Mouse (Mus musculus): ENCODE measurements around the gene 9330161L09Rik. TPM values are rescaled to one million over a fixed set of nuclear protein-coding genes. Genes with fewer than 3 reads are reported as not detected.

9330161L09Rik gene
- polyA plus RNA-seq, 1 experiment from 2014 or later, result 1.2 TPM

GRCm38 (mm10) chr12:103361539-103362307 lies 45.9 kb downstream of the 9330161L09Rik start:
- no peak overlapping the region for H3K4me3 ChIP-seq (ENCODE audit: low read depth, low read length)
- no peaks in the 10 kb centered on the region for H3K9me3 ChIP-seq (ENCODE audit: control insufficient read depth, low read length)
- no peaks in the 10 kb centered on the region for H3K36me3 ChIP-seq (ENCODE audit: control insufficient read depth, insufficient read depth, low read length)
- 86% methylated on average over 17 of the region's 17 CpGs for WGBS
- no peaks in the 10 kb centered on the region for H3K27me3 ChIP-seq (ENCODE audit: control insufficient read depth, insufficient read depth, low read length)
- no peak overlapping the region for H3K27ac ChIP-seq (ENCODE audit: low read depth, low read length)
- H3K4me2 ChIP-seq (ENCODE audit: low read depth), result no peak overlapping the region
- no peak for ATAC-seq (ENCODE audit: insufficient read depth, low FRiP score, low TSS enrichment)
- DNase-seq (ENCODE audit: low spot score), result no peak
- no peaks in the 10 kb centered on the region for H3K4me1 ChIP-seq (ENCODE audit: control insufficient read depth, insufficient read depth, low read length)
- no peak overlapping the region for H3K9ac ChIP-seq (ENCODE audit: low read length)

DNA sequence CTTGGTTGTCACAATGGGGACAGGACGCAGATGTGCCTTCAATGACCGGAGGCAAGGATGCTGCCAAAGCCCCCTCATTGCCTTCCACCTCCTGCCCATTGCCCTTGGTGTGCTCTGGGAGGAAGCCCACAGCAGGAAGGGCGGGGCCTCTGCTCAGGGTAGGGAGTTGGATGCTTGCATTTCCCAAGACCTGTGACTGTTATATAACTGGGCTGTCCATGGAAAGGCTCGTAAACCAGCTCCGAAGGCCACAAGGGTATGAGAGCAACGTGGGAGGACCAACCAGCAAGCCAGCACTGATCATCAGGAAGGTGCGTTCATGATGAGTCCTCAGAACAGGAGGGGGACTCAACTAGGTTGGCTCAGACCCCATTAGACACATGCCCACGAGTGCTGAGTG lies 46.8 kb downstream of the 9330161L09Rik start:
- no peak for DNase-seq (ENCODE audit: low spot score)
- H3K4me2 ChIP-seq (ENCODE audit: low read depth), result no peak overlapping the region
- no peak overlapping the region for H3K27ac ChIP-seq (ENCODE audit: low read depth, low read length)
- ATAC-seq (ENCODE audit: insufficient read depth, low FRiP score, low TSS enrichment), result no peak
- 83% methylated on average over 8 of the region's 8 CpGs for WGBS
- H3K4me3 ChIP-seq (ENCODE audit: low read depth, low read length), result no peak overlapping the region
- no peaks in the 10 kb centered on the region for H3K4me1 ChIP-seq (ENCODE audit: control insufficient read depth, insufficient read depth, low read length)
- H3K9ac ChIP-seq (ENCODE audit: low read length), result no peak overlapping the region
- H3K36me3 ChIP-seq (ENCODE audit: control insufficient read depth, insufficient read depth, low read length), result no peaks in the 10 kb centered on the region
- H3K9me3 ChIP-seq (ENCODE audit: control insufficient read depth, low read length), result no peaks in the 10 kb centered on the region
- no peaks in the 10 kb centered on the region for H3K27me3 ChIP-seq (ENCODE audit: control insufficient read depth, insufficient read depth, low read length)

- Histone ChIP-seq H3K27me3 (ENCODE audit: control insufficient read depth, insufficient read depth, low read length) (no peaks in the 10 kb centered on the region), H3K4me1 (ENCODE audit: control insufficient read depth, insufficient read depth, low read length) (no peaks in the 10 kb centered on the region), H3K9me3 (ENCODE audit: control insufficient read depth, low read length) (no peaks in the 10 kb centered on the region), H3K27ac (ENCODE audit: low read depth, low read length) (no peak overlapping the region), H3K9ac (ENCODE audit: low read length) (no peak overlapping the region), H3K4me2 (ENCODE audit: low read depth) (no peak overlapping the region), H3K4me3 (ENCODE audit: low read depth, low read length) (no peak overlapping the region), H3K36me3 (ENCODE audit: control insufficient read depth, insufficient read depth, low read length) (no peaks in the 10 kb centered on the region)
- DNase-seq (ENCODE audit: low spot score) (no peak), ATAC-seq (ENCODE audit: insufficient read depth, low FRiP score, low TSS enrichment) (no peak)
- WGBS, result 64% methylated on average over 4 of the region's 4 CpGs
Observed at GRCm38 (mm10) chr12:103358951-103359801, 48.4 kb downstream of the 9330161L09Rik start.

DNA sequence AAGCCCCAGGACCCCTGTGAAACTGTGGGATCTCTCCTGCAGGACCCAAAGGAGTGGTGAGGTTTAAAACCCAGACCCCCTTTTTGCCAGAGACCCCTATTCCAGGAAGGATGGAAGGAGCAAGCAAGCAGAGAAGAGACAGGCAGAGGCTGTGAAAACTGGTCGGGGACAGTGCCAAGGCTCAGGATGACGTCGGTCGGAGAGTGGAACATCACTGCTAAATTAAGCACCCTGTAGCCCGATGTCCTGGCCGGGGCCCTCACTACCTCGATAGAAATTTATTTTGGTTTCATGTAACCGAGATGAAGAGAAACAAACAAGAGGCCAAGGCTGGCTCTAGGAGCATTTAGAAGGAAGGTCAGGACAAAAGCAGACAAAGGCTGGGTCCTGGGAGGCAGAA lies 49.4 kb downstream of the 9330161L09Rik start:
- Histone ChIP-seq H3K4me2 (ENCODE audit: low read depth) (no peak overlapping the region), H3K9ac (ENCODE audit: low read length) (no peak overlapping the region), H3K36me3 (ENCODE audit: control insufficient read depth, insufficient read depth, low read length) (no peaks in the 10 kb centered on the region), H3K27me3 (ENCODE audit: control insufficient read depth, insufficient read depth, low read length) (no peaks in the 10 kb centered on the region), H3K4me1 (ENCODE audit: control insufficient read depth, insufficient read depth, low read length) (no peaks in the 10 kb centered on the region), H3K27ac (ENCODE audit: low read depth, low read length) (no peak overlapping the region), H3K9me3 (ENCODE audit: control insufficient read depth, low read length) (no peaks in the 10 kb centered on the region), H3K4me3 (ENCODE audit: low read depth, low read length) (no peak overlapping the region)
- DNase-seq (ENCODE audit: low spot score) (no peak), ATAC-seq (ENCODE audit: insufficient read depth, low FRiP score, low TSS enrichment) (no peak)
- WGBS, result 84% methylated on average over 8 of the region's 8 CpGs

Other genes with a start within 250 kb of the 9330161L09Rik start
- 1.9 and 2.0 TPM in 2 replicates for gene Prima1, start 165.7 kb downstream of the 9330161L09Rik start, polyA plus RNA-seq (2014; fragmentation: Nextera tagmentation; extraction: Ambion mirVana)
- gene Fam181a, start 96.8 kb downstream of the 9330161L09Rik start, polyA plus RNA-seq (2014; fragmentation: Nextera tagmentation; extraction: Ambion mirVana), result 23.7 and 24.2 TPM in 2 replicates
- 2.9 and 3.4 TPM in 2 replicates for gene Asb2, start 51.8 kb downstream of the 9330161L09Rik start, polyA plus RNA-seq (2014; fragmentation: Nextera tagmentation; extraction: Ambion mirVana)
- gene Otub2, start 19.1 kb downstream of the 9330161L09Rik start, polyA plus RNA-seq (2014; fragmentation: Nextera tagmentation; extraction: Ambion mirVana), result 19.2 and 20.3 TPM in 2 replicates
- gene Ddx24, start 18.0 kb upstream of the 9330161L09Rik start, polyA plus RNA-seq (2014; fragmentation: Nextera tagmentation; extraction: Ambion mirVana), result 111 and 118 TPM in 2 replicates
- gene Ifi27, start 26.4 kb upstream of the 9330161L09Rik start, polyA plus RNA-seq (2014; fragmentation: Nextera tagmentation; extraction: Ambion mirVana), result 1.8 and 2.0 TPM in 2 replicates
- 1.4 TPM in 2 replicates for gene Ifi27l2a, start 35.9 kb upstream of the 9330161L09Rik start, polyA plus RNA-seq (2014; fragmentation: Nextera tagmentation; extraction: Ambion mirVana)
- not detected in 2 replicates for gene Ifi27l2b, start 49.4 kb upstream of the 9330161L09Rik start, polyA plus RNA-seq (2014; fragmentation: Nextera tagmentation; extraction: Ambion mirVana)
- gene Ppp4r4, start 124.5 kb upstream of the 9330161L09Rik start, polyA plus RNA-seq (2014; fragmentation: Nextera tagmentation; extraction: Ambion mirVana), result 2.6 and 2.7 TPM in 2 replicates
- gene Serpina10, start 223.6 kb upstream of the 9330161L09Rik start, polyA plus RNA-seq (2014; fragmentation: Nextera tagmentation; extraction: Ambion mirVana), result 0.08 TPM in 1 of 2 replicates, not detected in the other
- 0.33 and 0.84 TPM in 2 replicates for gene Serpina6, start 249.4 kb upstream of the 9330161L09Rik start, polyA plus RNA-seq (2014; fragmentation: Nextera tagmentation; extraction: Ambion mirVana)